Mouse (Mus musculus) heart, adult 11 months (tissue): ENCODE results near the gene Gm28553.
"Not testable (repeated sequence)": the region's sequence is repeated elsewhere in the genome, so short reads cannot be mapped to it uniquely, and the experiment has no call there.

ENCODE experiments used
- DNase-seq: peaks from one replicate; pipeline ENCODE4 v3.0.0; 2022

Gene Gm28553

GRCm38 (mm10) chrY:48856197-48856596 lies at the start of gene Gm28553:
TSS of gene Gm28553 (plus strand) at chrY:48856497.
- not testable (repeated sequence) for DNase-seq
